Mouse (Mus musculus) olfactory bulb, adult 2 months (tissue): ENCODE results near the gene Fam49a.

Source experiments
- CTCF ChIP-seq: fragments of 200-500 bp; IDR thresholded peaks from 2 replicates; pipeline ENCODE4 v1.5.1; 2012; ENCODE audit warnings: low read depth, mild to moderate bottlenecking, low read length, moderate library complexity; ENCODE audit not compliant: insufficient read depth
- POLR2A ChIP-seq: fragments of 200-500 bp; IDR thresholded peaks from 2 replicates; pipeline ENCODE4 v1.6.1; 2012; ENCODE audit warnings: mild to moderate bottlenecking, low read depth, low read length, moderate library complexity; ENCODE audit not compliant: insufficient read depth

DNA sequence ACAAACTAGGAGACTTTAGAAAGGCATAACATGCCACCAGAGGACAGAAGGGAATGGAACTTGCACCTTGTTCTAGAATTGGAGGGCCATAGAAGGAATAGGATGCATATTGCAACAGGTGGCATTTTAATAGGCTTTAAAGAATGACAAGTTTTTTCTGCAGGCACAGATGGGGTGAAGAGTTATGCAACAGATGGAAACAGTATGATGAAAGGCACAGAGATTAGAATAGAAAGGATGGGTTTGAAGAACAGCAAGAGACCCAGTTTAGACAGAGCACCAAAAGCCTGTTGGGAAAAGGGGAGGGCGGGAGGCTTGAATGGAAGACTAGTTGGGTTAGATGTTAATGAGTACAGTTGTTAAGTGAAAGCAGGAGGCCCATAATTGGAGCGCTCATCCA lies 81.4 kb downstream of the Fam49a start:
- TF ChIP-seq CTCF (no peak), POLR2A (no peak)
